Comparison of ENCODE assay signal across 9 mouse cellular contexts in genomic region chr10:76643999-76644398, GRCm38 (mm10). TPM values are rescaled to one million over a fixed set of nuclear protein-coding genes. Genes with fewer than 3 reads are reported as not detected.
DNase-seq lines count a peak whose midpoint lies in the region; ATAC-seq lines count a peak whose summit lies in the region.
"Had no signal": no experiment of that assay in that cellular context is flagged by ENCODE, and none has a peak within 500 bp of the region (broad histone marks: within the 10 kb centered on the region; RNA-seq: fewer than 3 reads in every experiment).

No protein-coding gene starts in this region.

- H3K36me3 ChIP-seq in heart, embryonic 10.5 days: no peaks in the 10 kb centered on the region
- H3K36me3 ChIP-seq in embryonic facial prominence, embryonic 14.5 days (ENCODE audit: control insufficient read depth, insufficient read depth, low read length): no peaks in the 10 kb centered on the region
- no peaks in the 10 kb centered on the region for H3K36me3 ChIP-seq in lung, embryonic 16.5 days (ENCODE audit: control insufficient read depth, insufficient read depth, low read length)

- 81% methylated on average over 4 of the region's 4 CpGs for WGBS in heart, embryonic 10.5 days
- 79% methylated on average over 4 of the region's 4 CpGs for WGBS in embryonic facial prominence, embryonic 14.5 days
- WGBS in lung, embryonic 16.5 days: 39% methylated on average over 4 of the region's 4 CpGs

- no peak for ATAC-seq in embryonic facial prominence, embryonic 14.5 days (ENCODE audit: low read depth)
- peak; percentile 72 for ATAC-seq in lung, embryonic 16.5 days (ENCODE audit: low read depth)

- intact Hi-C loops in heart, postnatal 14 days (cut with DNase I): no loop called here

- 0 out of 2 replicates have a peak, but pooled peaks cover 6% of the 10 kb centered on the region for H3K4me1 ChIP-seq in heart, embryonic 10.5 days
- H3K4me1 ChIP-seq in embryonic facial prominence, embryonic 14.5 days (ENCODE audit: control insufficient read depth, insufficient read depth, low read length): peaks cover 19% of the 10 kb centered on the region
- peaks cover 16% of the 10 kb centered on the region for H3K4me1 ChIP-seq in lung, embryonic 16.5 days (replicated peaks; ENCODE audit: control insufficient read depth, insufficient read depth, low read length)

- H3K9ac ChIP-seq in embryonic facial prominence, embryonic 14.5 days (ENCODE audit: low read depth, low read length): no peak overlapping the region
- H3K9ac ChIP-seq in lung, embryonic 16.5 days (ENCODE audit: low read length): no peak overlapping the region

- DNase-seq in heart, adult 11 months: peak; percentile 96
- DNase-seq in heart, embryonic 10.5 days (ENCODE audit: low spot score): no peak
- no peak for DNase-seq in embryonic facial prominence, embryonic 14.5 days (ENCODE audit: low spot score)
- DNase-seq in heart, postnatal 14 days: peak; percentile 66 to 72
- DNase-seq in retina, embryonic 14.5 days (ENCODE audit: low spot score): no peak
- no peak for DNase-seq in embryo, embryonic 9.5 days (ENCODE audit: extremely low spot score)
- no peak for DNase-seq in cerebellum, postnatal 10 days

- no peak overlapping the region for H3K4me2 ChIP-seq in embryonic facial prominence, embryonic 14.5 days (ENCODE audit: low read depth, low read length)
- H3K4me2 ChIP-seq in lung, embryonic 16.5 days (ENCODE audit: low read depth, low read length): no peak overlapping the region

- H3K27ac ChIP-seq in heart, embryonic 10.5 days: no peak overlapping the region
- peak overlapping the region; percentile 93 for H3K27ac ChIP-seq in embryonic facial prominence, embryonic 14.5 days (replicated peaks; ENCODE audit: low read depth, low read length)
- peak overlapping the region; percentile 97 for H3K27ac ChIP-seq in lung, embryonic 16.5 days (ENCODE audit: low read length)

- H3K4me3 ChIP-seq in heart, embryonic 10.5 days: no peak overlapping the region
- H3K4me3 ChIP-seq in embryonic facial prominence, embryonic 14.5 days (ENCODE audit: low read depth, low read length): no peak overlapping the region
- H3K4me3 ChIP-seq in lung, embryonic 16.5 days (ENCODE audit: low read length): no peak overlapping the region
- H3K4me3 ChIP-seq: left cerebral cortex, adult 2 months had no signal

- no peaks in the 10 kb centered on the region for H3K27me3 ChIP-seq in heart, embryonic 10.5 days (ENCODE audit: insufficient read depth, poor library complexity, severe bottlenecking)
- no peaks in the 10 kb centered on the region for H3K27me3 ChIP-seq in embryonic facial prominence, embryonic 14.5 days (replicated peaks; ENCODE audit: control insufficient read depth, insufficient read depth, low read length)
- no peaks in the 10 kb centered on the region for H3K27me3 ChIP-seq in lung, embryonic 16.5 days (ENCODE audit: control insufficient read depth, insufficient read depth, low read depth, low read length)

- no peaks in the 10 kb centered on the region for H3K9me3 ChIP-seq in heart, embryonic 10.5 days
- H3K9me3 ChIP-seq in embryonic facial prominence, embryonic 14.5 days (ENCODE audit: control insufficient read depth, low read length): no peaks in the 10 kb centered on the region
- no peaks in the 10 kb centered on the region for H3K9me3 ChIP-seq in lung, embryonic 16.5 days (ENCODE audit: control insufficient read depth, low read length)

RNA-seq across cellular contexts. Expression of gene Col6a2, which starts 20.6 kb away (rescaled TPM):
- 17.1 and 19.7 TPM in 2 replicates for polyA plus RNA-seq in heart, embryonic 10.5 days (2016; fragmentation: Nextera tagmentation; extraction: Ambion mirVana)
- 243 TPM in 2 replicates for polyA plus RNA-seq in embryonic facial prominence, embryonic 14.5 days (2014; fragmentation: Nextera tagmentation; extraction: Ambion mirVana)
- 100 to 1,000 TPM; 169 to 173 TPM for total RNA-seq in heart, postnatal 14 days (2021)
- 282 and 283 TPM in 2 replicates for polyA plus RNA-seq in lung, embryonic 16.5 days (2015; fragmentation: Nextera tagmentation; extraction: Ambion mirVana)

Comparison
In these comparisons a context has a peak if more than half of its experiments do, and no peak if none do; other contexts are left out.
1. DNase-seq: peak in heart, adult 11 months (single experiment) and heart, postnatal 14 days (2 of 2); none in heart, embryonic 10.5 days (single experiment), embryonic facial prominence, embryonic 14.5 days (single experiment), retina, embryonic 14.5 days (single experiment), embryo, embryonic 9.5 days (single experiment) and cerebellum, postnatal 10 days (0 of 2).
2. RNA of gene Col6a2, which starts 20.6 kb away (polyA plus RNA-seq): 282 to 283 TPM in lung, embryonic 16.5 days and 243 TPM in embryonic facial prominence, embryonic 14.5 days; 17.1 to 19.7 TPM in heart, embryonic 10.5 days; every median in the first group is over 10 times any median in the second.